Mouse (Mus musculus) spleen, postnatal 14 days (tissue): ENCODE results near the gene Hormad2.

Source experiments
- DNase-seq, 2 experiments: peaks; one replicate each; pipeline ENCODE4 v3.0.0; 2021 to 2022; ENCODE audit warnings: low spot score in 2 of 2

Gene Hormad2

DNA sequence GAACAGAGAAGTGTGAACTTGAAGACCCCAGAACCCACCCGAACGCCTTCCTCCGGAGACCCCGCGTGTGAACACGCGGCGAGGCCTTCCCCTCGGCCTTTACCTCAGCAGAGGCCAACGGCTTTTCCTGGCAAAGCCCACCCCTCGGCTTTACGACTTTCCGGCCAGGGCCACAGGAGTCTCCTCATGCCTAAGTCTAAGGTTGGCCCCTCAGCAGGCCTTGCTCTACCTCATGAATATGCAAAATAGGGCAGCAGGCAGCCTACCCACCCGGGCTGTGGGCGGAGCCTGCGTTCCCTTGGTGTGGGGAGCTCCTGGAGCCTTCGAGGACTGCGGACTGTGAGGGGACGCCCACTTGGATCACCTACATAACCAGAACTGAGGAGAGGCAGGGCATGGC, at the start of gene Hormad2:
Hormad2 (minus strand) TSS at position 128 of the 400 bp plus-strand sequence.
- no peak for DNase-seq

DNA sequence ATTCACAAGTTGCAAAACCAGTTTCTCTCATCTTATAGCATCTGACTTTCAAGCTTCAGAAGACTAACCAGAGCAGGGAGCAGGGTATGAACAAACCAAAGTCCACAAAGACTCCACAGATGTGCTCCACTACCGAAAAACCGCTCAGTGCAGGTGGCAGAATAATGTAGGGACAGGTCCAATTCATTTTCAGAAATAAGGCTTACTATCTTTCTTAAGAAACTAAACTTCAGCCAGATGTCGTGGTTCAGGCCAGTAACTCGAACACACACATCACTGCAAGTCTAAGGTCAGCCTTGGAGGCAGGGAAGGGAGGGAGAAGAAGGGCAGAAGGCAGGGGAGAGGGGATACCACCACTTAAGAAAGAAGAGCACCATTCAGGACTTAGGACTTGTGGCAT, 48.3 kb upstream of the Hormad2 start:
- DNase-seq = no peak

- DNase-seq = no peak
Observed at GRCm38 (mm10) chr11:4488798-4489197, 47.9 kb upstream of the Hormad2 start.

DNA sequence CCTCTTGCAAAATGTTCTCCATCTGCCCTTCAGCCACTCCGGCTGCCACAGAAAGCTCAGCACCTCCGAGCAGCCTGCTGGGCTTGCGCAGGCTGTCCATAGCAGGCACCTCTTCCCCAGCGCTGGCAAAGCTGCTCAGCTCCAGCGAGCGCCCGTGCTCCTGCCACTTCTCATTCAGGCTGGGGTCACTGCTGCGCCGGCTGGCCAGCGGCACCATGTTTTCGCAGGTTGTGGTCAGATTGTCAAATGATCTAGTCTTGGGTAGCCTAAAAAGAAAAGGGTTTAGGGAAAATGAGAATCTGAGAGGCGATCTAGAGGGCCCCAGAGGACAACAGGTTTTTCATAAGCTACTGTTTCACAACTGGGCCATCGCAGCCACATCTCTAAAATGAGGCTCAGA, 47.5 kb upstream of the Hormad2 start:
- DNase-seq = no peak

DNA sequence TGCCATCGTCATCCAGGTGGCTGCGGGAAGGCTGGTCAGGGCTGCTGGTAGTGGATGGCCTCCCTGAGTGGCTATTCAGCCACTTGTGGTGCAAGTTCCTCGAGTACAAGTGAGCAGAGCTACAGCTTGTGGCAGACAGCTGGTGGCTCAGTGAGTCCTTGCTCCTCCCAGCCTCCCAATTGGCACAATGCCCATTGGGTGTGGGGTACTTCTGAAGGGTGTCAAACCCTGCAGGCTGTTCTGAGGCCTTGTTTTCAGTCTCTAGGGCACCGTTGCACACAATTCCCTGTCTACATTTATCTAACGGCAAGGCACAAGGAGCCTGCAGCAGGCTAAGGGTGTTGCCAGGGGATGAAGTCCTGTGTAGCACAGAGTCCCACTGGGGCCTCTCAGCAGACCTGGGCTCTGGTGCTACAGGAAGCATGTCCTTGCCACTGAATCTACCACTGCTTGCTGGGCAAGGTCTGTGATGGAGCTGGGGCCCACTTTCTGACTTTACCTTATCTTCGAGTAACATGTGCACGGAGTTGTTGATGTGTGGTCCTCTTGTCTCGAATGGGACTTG, 46.6 kb upstream of the Hormad2 start:
- DNase-seq = no peak

GRCm38 (mm10) chr11:4484541-4484940, 43.6 kb upstream of the Hormad2 start:
- no peak for DNase-seq

DNA sequence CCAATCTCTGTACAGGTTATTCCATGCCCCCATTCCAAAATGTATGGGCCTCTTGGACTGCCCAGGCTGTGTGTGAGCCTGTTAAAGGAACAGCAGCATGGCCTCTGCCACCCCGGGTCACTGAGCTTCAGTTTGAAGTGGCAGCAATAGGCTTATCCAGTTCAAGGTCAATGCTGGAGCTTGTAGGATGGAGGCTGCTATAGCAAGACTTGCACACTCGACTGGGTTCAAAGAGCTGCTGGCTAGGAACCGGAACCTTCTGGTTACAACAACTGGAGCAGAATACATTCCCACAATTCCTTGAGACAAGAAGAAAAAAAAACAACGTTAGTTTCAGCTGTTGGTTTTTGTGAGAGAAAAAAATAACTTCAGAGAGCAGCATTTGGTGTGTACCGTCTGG, 41.7 kb upstream of the Hormad2 start:
- no peak for DNase-seq

DNA sequence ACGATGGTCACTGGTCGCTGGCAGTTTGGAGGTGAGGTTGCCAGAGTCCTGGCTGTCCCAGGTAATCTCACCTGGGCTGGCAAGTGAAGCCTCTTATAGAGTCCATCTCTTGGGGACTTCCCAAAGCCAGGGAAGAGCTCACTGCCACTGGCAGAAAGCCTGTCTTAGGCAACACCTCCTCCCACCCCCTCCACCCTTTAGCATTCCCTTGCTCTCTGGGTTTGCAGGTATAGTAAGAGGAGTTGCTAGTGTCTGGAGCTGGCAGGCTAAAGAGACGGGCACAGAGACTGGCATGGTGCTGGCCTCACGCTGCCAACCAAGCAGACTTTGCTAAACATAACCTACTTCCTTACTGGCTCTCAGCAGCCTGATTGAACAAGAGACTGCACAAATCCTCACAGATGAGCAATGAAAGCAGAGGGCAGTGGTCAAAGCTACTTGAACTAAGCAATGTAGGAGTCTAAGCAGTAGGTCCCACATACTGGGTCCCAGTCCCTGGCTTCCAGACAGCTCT, 35.3 kb upstream of the Hormad2 start:
- DNase-seq = no peak

GRCm38 (mm10) chr11:4472464-4473179, 31.7 kb upstream of the Hormad2 start:
- no peak for DNase-seq

DNA sequence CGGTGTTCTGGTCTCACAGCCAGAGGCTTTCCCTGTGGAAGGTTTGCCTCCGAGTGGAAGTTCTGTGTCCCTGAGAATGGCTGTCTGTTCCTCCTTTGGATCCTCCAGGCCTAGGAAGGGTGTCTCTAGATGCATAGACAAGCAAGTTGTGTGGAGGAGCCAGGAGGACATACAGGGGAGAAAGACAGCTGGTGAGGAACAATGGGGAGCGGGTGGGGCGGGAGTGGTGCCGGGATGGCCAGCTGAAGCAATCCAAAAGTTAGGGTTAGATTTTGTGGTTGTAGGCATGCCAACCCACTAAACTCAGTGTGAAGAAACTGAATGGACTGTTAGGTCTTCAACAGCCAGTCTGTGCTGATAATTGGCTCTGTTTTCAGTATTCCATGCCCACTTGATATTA, 30.8 kb upstream of the Hormad2 start:
- DNase-seq = no peak

DNA sequence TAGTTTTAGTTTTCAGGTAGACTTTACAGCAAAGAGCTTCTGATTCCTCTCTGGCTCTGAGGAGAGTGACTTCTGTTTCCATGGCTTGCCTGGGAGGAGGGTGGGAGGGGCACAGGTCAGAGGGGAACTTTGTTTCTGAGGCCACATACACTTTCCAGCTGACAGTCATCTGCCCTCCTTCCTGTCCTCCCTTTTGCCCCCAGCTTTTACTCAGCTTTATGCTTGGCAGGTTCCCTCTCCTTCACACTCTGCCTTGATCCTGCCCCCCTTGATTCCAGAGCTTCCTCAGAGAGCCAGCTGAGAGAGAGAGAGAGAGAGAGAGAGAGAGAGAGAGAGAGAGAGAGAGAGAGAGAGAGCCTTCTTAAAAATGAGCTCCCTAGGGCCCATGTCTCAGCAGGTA, 30.3 kb upstream of the Hormad2 start:
- DNase-seq = no peak

DNA sequence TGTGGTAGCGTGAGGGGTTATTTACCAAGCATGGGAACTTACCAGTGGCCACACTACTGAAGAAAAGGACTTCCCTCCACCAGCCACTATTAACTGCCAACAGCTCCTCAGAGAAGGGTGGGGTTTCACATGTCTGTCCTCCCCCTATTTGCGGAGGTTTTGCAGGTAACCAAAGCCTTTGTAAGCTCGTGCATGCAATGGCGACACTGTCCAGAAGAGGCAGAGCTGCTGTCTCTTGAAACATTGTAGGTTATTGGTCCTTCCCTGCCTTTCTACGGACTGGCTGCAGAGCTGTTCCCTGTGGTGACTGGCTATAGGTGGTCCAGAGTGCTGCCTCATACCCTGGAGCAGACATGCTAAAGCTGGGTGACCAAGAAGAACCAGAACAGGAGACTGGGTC, 28.2 kb upstream of the Hormad2 start:
- DNase-seq = no peak

DNA sequence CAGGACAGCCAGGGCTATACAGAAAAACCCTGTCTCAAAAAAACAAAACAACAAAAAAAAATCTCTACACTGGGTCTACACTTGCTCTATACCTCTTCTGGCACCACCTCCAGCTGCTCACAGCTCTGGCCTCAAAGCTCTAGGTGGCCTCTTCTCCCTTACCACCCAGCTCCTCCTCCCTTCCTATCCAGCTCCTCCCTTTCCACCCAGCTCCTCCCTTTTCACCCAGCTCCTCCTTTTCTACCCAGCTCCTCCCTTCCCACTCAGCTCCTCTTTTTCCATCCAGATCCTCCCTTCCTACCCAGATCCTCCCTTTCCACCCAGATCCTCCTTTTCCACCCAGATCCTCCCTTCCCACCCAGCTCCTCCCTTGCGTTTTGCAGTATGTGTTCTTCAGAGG, 26.5 kb upstream of the Hormad2 start:
- DNase-seq = no peak

GRCm38 (mm10) chr11:4466191-4466590, 25.3 kb upstream of the Hormad2 start:
- DNase-seq = no peak

DNA sequence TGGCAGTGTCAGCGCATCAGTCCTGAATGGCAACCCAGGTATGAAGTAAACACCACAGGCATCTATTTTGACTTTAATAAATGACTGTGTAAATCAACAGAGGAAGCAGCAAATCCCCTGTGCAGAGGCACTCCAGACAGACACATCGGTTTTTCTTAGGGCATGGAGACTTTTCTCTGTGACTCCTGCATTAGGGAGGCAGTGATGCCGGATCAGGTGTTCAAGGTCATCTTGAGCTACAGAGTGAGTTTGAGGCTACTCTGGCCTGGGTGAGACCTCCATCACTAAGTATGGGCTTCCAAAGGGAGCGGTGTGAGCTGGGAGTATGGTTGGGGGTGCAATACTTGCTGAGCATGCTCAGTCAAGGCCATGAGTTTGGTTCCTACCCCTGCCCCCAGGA, 23.7 kb upstream of the Hormad2 start:
- no peak for DNase-seq

GRCm38 (mm10) chr11:4464186-4464585, 23.3 kb upstream of the Hormad2 start:
- no peak for DNase-seq

DNA sequence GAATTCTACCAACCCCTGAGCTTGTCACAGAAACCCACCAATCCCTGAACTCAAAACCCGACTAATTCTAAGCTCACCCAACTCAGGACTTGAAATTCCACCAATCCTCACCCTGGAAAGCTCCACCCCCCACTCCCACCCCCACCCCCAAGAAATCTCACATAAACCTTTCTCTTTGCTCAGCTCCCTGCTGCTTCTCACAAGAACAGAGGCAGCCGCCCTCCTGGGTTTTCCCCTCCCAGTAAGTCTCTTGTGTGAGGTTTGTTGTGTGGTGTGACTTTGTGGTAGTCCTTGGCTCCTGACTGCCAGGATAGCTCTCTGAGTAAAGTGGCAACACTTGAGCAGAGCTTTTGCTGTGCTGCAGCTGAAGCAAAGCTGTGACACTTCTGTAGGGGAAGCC, 22.0 kb upstream of the Hormad2 start:
- no peak for DNase-seq

DNA sequence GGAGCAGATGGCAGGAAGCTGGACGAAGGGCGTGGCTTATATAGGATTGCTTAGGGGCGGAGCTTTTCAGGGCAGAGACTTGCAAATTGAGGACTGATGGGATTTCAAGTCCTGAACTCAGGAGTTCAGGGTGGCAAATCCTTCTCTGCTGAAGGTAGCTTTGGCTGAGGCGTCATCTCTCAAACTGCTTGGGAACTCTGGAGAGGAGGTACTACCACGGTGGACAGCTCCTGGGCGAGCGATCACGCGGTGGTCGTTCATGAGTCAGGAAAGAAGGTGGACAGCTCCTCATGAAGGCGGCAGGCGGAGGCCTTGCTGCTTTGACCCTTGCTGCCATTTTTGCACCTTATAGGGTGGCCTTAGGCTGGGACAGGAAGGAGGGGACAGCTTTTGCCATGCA, 20.2 kb upstream of the Hormad2 start:
- DNase-seq = no peak

- no peak for DNase-seq
Observed at GRCm38 (mm10) chr11:4460615-4461014, 19.7 kb upstream of the Hormad2 start.

DNA sequence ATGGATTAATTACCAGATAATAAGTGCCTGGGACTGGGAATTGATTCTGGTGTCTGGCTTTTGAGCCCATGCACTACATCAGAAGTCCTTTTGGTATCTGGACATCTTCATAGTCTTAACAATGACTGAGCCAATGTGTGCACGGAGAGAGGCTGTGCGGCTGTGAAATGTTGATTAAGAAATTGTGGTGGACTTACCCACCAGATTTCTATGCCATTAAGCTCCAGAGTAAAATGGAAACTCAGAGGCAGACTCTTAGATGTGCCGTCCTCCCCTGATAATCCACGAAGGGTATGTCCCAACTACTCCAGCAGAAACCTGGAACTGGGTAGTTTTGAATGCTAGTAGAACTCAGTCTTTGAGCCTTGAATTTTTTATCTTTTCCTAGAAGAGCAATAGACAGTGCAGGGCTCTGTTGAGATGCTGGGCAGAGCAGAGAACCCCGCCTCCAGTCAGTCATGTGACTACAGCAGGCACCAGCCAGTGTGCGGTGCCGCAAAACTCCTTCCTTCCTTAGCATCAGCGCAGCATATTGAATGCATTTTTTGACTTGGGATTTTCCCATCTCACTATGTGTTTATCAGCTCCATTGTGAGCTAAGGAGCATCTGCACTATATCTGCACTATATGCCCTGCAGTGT, 14.1 kb upstream of the Hormad2 start:
- DNase-seq = no peak

GRCm38 (mm10) chr11:4452467-4453184, 11.7 kb upstream of the Hormad2 start:
- DNase-seq = no peak

DNA sequence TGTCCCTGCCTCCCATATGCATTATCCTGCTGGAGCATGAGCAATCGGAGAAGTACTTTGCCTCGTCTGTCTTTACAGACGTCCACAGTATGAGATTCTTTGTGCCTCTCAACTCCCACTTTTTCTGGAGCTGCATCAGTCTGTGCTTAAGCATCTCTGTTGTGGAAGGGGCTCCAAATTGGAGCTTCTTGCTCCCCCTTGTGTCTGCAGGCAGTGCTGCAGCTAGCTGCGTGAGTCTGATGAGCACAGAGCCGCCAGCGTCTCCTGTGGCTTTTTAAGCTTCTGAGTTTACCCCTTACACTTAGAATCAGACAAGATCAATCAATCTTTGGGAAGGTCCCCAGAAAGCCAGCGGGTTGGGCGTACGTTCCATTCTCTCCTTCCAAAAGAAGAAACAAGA, 10.2 kb upstream of the Hormad2 start:
- DNase-seq = peak in 1 of 2 experiments; percentile 35
